Mouse (Mus musculus): ENCODE data around the gene Poc1a.

Gene Poc1a

GRCm38 (mm10) chr9:106369801-106370485, 89.1 kb downstream of the Poc1a start:
- no peak for DNase-seq

GRCm38 (mm10) chr9:106370620-106371383, 89.9 kb downstream of the Poc1a start:
- DNase-seq: peak; percentile 22 to 31

- DNase-seq: no peak
Measured at GRCm38 (mm10) chr9:106371384-106371671, 90.5 kb downstream of the Poc1a start.

GRCm38 (mm10) chr9:106371776-106372175, 90.9 kb downstream of the Poc1a start:
- peak; percentile 81 to 88 for DNase-seq

- peak; percentile 27 to 46 for DNase-seq
Measured at GRCm38 (mm10) chr9:106372431-106373412, 91.9 kb downstream of the Poc1a start.

- no peak for DNase-seq
Measured at GRCm38 (mm10) chr9:106373973-106374372, 93.1 kb downstream of the Poc1a start.

GRCm38 (mm10) chr9:106377247-106377646, 96.4 kb downstream of the Poc1a start:
- no peak for DNase-seq

GRCm38 (mm10) chr9:106378045-106378444, 97.2 kb downstream of the Poc1a start:
- no peak for DNase-seq

- DNase-seq: no peak
Measured at GRCm38 (mm10) chr9:106378753-106379152, 97.9 kb downstream of the Poc1a start.

GRCm38 (mm10) chr9:106386181-106386864, 105.5 kb downstream of the Poc1a start:
- peak; percentile 18 to 29 for DNase-seq

GRCm38 (mm10) chr9:106392828-106393527, 112.1 kb downstream of the Poc1a start:
- no peak for DNase-seq

GRCm38 (mm10) chr9:106393548-106393947, 112.7 kb downstream of the Poc1a start:
- DNase-seq: no peak

GRCm38 (mm10) chr9:106394649-106395602, 114.1 kb downstream of the Poc1a start:
- DNase-seq: peak; percentile 35 to 45

- no peak for DNase-seq
Measured at GRCm38 (mm10) chr9:106397733-106398132, 116.9 kb downstream of the Poc1a start.

- DNase-seq: no peak
Measured at GRCm38 (mm10) chr9:106398667-106399311, 117.9 kb downstream of the Poc1a start.

- DNase-seq: no peak
Measured at GRCm38 (mm10) chr9:106399808-106400207, 118.9 kb downstream of the Poc1a start.
